Mouse (Mus musculus): Measurements from ENCODE around the gene Usp16. TPM values are rescaled to one million over a fixed set of nuclear protein-coding genes. Genes with fewer than 3 reads are reported as not detected.

The Usp16 gene
- 70.9 and 72.4 TPM in 2 replicates for total RNA-seq (2021)
- long read RNA-seq, transcript Usp16-201 (18 exons, 3,205 nt), result major isoform, 14 of 38 reads
- long read RNA-seq, partial matches to known transcripts, result 9 of 38 reads
- long read RNA-seq, other reads (novel, unspliced or antisense), result 14 of 38 reads

DNA sequence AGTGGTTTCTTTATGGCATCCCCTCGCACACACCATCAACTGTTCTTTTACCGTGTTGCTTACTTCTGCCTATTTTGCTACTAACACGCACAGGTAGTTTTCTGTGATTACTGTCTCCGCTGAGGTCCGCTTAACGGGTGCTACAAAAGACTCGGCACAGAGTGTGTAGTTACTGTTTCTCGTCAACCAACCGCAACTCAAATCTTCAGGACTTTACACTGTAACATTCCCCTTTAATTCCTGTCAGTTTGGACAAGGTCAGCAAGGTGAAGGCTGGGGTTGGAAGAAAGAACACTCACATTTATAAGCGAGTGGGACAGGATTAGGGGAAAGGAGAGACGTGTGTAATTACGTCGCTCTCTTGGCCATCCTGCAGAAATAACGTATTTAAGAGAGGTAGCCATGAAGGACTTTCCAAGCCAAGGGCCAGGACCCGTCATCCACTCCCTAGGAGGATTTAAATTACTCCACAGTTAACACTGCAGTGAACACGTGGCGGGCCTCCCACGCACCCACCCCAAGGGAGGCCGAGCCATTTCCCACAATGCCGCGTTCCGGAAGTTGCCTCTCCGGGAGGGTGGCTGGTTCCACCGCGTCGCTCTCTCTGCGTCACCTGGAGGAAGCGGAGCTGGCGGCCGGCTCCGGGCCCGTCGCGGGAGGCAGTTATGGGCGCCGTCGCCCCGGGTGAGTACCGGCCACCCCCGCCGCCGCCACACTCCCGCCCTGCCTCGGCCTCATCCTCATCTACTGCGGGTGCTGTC lies at the start of gene Usp16:
Gene Usp16, plus strand, starts transcription at position 285 of the 761 bp plus-strand sequence.
- peak; percentile 95 for DNase-seq

DNA sequence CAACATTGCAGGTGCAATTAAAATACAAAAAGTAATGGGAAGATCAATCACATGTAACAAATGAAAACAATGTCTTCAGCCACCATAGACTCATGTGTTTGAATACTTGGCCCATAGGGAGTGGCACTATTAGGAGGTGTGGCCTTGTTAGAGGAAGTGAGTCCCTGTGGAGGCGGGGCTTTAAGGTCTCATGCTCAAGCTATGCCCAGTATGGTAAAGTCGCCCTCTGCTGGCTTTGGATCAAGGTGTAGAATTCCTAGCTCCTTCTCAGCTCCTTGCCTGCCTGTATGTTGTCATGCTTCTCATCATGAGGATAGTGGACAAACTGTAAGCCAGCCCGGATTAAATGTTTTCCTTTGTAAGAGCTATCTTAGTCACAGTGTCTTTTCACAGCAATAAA lies 49.5 kb upstream of the Usp16 start:
- no peak for DNase-seq

DNA sequence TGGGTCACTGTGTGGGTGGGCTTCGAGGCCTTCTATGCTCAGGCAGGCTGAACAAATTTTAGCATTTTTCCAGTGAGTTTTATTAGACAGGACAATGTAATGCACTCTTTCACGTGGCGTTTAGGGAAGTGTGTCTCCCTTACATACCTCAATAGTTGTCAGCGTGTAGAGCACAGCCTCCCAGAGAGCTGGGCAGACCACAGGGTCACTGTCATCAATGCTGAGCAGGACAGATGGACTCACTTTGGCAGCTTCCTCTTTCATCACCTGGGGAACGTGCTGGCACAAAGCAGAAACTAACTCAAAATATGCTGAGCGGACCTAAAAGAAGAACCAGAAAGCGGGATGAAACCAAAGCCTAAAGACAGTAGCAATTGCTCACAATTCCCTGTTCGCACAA lies 33.8 kb upstream of the Usp16 start:
- DNase-seq, result no peak

DNA sequence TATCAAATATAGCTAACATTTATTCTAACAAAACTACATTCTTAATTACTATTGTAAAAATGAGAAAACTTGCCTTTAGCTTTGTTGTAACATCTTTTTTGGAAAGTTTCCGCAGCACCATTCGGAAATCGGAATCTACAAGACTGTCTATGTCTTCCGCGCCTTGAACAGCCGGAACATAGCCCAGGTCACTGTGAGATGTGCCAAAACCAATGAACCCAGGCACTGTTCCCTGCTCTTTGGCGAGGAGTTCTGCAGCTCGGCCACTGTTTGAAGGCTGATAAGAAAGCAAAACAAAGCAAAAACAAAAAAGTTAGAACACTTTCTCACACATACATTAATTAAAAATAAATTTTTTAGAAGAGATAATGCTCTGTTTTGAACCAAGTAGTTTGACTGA lies 27.0 kb upstream of the Usp16 start:
- DNase-seq, result no peak

DNA sequence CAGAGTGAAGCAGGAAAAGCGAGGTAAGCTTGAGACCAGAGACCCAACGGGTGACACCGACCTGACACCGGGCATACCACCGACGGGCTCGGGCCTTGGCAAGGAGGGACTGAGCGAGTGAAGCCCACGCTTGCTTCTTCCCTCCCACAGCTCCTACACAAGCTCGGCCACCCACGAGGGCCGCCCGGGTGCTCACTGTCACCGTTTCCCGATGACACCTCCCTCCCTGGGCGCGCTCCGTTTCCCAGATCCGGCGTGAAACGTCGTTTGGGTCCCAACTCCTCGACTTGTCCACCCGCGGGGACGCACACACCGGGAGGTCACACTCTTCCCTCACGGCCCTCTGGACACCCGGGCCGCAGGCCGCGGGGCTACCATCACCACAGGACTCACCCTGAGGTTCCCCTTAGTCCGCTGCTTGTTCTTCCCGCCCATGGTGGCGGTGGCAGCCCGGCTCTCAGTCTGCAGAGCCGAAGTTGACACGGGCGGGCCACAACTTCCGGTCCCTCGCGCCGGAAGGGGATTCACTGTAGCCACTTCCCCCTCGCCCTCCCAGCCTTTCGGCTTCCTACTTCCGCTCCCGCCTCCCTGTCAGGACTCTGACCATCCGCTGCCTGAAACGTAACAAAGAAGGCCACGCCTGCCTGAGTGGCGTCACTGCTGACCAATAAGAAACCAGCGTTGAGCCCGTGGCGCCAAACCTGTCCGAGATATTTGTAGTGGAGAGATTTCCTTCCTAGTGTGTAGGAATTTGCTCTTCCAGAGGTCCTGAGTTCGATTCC lies 22.3 kb upstream of the Usp16 start, which contains the start of gene Ltn1:
Gene Ltn1, minus strand, starts transcription at position 580 of the 782 bp plus-strand sequence.
- DNase-seq, result peak; percentile 96

DNA sequence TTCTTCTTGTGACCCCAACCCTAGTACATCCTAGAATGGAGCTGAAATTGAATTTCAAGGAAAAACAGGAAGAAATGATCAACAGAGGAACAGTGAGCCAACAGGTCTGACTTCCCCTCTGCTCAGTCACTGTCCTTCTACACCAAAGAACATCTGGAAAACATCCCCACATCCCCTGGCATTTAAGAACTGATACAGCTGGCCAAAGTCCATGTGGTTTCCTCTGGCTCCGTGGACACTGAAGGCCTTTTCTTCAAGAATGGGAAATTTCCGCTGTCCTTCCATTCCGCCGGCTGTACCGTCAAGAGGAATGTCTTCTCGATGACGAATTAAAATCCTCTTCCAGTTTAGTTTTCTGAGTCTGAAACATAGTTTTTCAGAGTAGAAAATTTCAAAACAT lies 20.2 kb upstream of the Usp16 start:
- DNase-seq, result no peak

DNA sequence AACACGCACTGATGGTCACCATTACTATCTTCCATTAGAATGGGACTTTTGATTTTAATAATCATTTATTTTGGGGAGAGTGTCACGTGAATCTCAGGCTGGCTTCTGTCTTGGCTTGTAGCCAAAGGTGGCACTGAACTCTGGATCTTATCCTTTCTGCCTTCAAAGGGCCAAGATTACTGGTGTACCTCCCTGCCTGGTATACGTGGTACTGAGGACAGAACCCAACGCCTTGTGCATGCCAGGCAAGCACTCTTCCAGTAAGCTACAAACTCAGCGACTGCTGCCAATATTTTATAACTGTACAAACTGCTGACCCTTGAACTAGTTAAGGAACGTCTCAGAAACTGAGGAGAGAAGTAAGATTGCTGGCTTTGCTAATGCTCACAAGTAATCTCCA lies 19.6 kb upstream of the Usp16 start:
- no peak for DNase-seq

DNA sequence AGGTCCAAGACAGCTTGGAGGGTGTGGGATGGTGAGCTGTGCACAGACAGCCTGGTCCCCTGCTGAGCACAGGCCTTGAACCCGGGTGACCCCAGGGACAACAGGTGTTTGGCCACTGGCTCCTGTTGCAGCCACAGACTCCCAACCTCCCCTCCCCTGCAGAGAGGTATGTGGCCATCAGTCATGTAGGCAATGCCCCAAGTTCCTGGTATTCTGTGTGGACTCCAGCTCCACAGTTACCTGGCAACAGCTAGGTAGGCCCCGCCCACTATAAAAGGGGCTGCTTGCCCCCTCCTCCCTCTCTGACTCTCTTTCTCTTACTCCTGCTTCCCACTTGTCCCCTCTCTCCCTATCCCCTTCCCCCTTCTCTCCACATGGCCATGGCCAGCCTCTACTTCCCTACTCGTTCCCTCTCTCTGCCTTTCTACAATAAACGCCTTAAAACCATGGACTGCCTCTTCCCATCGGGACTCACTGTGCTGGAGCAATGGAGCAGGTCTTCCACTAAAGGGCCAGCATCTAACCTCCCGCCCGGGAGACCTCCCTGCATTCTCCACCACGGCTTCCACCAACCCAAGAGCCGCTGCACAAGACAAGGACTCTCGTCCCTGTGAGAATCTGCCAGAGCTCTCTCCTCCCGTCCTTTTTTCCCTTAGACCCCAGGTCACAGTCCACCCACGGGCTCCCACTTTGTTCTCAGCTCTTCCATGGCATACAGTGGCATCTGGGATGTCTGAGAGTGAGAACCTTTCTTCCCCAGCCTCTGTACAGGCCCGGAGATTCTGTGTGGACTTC lies 18.9 kb upstream of the Usp16 start:
- DNase-seq, result no peak

DNA sequence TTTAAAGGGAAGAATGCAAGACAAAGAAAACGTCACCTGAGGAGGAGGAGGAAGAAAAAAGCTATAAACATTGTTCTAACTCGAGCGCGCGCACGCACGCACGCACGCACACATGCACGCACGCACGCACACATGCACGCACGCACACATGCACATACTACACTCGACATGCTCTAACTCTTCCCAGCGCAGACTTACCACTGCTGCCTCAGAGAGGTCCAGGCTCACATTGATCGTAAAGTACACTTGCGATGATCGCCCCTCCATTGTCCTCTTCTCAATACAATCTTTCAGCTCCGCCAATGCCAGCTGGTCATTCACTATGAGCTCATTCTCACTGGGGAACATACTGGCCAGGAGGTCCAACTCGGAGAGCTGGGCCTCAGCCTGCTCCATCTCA lies 17.4 kb upstream of the Usp16 start:
- DNase-seq, result no peak

DNA sequence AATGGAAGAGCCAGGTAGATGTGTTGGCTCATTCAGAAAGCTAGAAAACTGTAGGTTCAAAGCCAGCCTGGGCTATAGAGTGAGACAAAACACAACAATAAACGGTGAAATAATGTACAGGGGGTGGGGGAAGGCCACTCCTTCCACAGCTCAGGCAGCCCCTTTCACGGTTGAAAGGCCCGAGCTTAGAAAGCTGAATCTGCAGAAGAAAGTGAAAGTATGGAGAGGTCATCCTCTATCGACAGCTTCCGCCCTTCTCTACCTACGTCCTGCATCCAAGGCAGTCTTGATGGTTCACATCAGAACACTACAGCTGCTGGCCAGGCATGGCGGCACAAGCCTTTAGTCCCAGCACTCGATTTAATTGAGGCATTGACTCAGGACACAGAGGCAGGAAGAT lies 15.8 kb upstream of the Usp16 start:
- DNase-seq, result no peak

DNA sequence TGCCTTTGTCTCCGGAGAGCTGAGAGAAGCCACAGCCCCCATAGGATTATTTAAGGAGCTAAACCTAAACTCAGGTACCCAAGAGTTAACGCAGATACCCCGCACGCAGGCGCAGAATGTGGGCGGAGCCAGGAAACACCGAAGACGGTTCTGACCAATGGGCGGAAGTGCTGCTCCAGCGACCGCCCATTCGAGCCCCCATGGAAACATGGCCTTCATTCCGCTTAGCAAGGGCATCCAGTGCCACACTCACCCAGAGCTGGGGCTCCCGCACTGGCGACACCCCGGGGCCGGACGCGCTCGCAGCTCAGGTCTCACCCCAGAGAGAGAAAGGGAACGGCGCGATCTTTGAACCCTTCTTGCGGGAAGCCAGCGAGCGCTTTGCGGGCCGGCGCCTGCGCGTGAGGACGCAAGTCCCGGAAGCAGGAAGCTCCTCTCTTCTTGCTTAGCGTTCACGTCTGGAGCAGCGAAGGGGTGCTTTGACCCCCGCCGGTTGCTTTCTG lies 14.3 kb upstream of the Usp16 start, which contains the start of gene Rwdd2b:
Gene Rwdd2b, minus strand, starts transcription at position 390 of the 503 bp plus-strand sequence.
- peak; percentile 93 for DNase-seq

DNA sequence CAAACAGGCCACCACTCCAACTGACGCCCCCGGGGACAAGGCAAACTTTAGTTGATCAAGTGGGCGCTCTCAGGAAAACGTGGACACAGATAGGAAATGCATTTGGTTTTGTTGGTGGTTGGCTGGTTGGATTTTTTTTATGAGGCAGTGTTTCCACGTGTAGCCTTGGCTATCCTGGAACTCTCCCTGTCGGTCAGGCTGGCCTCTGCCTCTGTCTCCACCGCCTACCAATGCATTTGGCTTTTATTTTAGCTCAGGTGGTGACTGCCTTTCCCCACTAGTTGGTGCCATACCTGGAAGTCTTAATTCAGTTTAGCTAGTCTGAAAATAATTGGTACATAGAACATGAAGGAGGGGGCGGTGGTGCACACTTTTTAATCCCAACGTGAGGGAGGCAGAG lies 13.4 kb upstream of the Usp16 start:
- no peak for DNase-seq

DNA sequence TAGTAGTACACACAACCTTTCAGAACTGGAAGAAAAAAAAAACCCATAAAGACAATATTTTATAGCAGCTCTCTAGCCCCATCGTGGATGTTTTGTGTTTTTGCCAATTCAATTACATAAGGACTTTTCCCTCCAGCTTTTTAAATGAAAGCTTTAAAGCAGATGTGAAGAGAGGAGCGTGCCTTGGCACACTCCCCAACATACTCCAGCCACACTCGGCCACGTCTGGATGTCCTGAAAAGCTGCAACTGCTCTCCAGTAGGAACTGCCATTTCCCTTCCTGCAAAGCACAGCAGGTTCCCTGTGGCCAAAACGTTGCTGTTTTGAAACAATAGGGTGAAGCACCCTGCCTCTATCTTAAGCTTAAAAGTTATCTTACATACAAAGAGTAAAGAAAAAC lies 12.2 kb upstream of the Usp16 start:
- no peak for DNase-seq

DNA sequence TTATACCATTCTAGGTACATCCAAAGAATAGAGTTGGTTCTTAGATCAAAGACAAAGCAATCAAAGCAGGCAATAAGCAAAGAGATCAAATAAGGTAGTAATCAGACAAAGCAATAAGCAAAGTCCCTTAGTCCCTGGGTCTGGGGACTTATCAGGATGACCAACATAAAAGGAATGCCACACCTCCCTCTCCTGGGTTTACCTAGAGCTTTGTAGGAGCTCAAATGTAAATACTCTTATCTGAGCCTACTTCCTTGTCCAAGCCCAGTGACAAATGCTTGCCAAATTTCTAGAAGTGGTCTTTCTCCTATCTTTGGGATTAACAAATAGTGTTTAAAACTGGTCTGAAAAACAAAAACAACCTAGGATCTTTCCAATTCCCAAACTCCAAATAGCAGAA lies 11.3 kb upstream of the Usp16 start:
- no peak for DNase-seq

DNA sequence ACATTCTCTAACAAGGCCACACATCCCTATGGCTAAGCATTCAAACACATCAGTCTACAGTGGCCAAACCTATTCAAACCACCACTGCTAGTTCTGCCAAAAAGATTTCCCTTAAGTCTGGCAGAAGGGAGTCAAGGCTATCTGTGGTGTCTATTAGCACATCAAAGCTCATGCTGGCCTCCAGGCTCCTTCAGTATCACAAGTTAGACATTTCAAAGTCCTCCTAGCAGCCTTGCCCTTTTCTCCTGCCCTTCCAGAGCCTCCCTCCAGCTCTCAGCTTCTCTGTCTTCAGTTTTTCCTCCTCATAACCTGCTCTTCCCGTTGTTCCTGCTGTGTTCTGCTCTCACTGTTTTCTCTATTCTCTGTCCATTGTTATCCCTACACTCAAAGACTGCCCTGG lies 10.4 kb upstream of the Usp16 start:
- DNase-seq, result no peak

DNA sequence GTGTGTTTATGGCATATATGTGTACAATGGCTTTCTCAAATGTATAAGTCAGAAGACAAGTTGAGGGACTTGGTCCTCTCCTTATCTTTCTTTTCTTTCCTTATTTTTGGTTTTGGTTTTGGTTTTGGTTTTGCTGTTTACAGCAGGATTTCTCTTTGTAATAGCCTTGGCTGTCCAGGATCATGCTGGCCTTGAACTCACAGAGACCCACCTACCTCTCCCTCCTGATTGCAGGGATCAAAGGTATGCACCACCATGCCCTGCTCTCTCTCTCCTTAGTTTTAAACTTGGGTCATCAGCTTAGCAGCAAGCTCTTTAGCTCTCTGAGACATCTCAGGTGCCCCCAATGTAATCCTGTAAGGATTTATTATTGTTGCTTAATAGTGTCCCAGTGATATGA lies 9.4 kb upstream of the Usp16 start:
- no peak for DNase-seq

DNA sequence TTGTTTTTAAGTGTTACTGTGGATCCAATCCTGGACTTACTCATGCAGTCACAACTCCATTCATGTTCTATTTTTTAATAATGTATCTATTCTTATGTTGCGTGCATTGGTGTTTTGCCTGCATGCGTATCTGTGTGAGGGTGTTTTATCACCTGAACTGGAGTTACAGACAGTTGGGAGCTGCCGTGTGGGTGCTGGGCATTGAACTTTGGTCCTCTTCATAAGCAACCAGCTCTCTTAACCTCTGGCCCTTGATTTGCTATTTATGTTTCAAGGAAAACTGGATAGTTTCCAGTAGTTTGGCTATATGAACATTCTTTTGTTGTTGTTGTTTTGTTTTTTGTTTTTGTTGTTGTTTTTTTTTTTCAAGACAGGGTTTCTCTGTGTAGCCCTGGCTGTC lies 9.0 kb upstream of the Usp16 start:
- no peak for DNase-seq

DNA sequence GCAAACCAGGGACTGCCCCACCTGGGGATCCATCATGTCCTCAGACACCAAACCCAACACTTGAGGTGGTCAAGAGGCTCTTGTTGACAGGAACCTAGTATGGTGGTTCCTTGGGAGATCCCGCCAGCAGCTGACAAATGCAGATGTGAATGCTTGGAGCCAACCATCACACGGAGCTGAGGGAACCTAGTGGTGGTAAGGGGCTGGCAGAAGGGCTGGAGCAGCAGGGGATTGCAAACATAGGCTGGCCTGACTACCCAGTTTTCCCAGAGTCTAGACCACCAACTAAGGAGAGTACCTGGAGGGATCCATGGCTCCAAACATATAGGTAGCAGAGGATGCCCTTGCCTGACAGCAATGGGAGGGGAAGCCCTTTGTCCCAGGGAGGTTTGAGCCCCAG lies 1.3 kb upstream of the Usp16 start:
- DNase-seq, result no peak

DNA sequence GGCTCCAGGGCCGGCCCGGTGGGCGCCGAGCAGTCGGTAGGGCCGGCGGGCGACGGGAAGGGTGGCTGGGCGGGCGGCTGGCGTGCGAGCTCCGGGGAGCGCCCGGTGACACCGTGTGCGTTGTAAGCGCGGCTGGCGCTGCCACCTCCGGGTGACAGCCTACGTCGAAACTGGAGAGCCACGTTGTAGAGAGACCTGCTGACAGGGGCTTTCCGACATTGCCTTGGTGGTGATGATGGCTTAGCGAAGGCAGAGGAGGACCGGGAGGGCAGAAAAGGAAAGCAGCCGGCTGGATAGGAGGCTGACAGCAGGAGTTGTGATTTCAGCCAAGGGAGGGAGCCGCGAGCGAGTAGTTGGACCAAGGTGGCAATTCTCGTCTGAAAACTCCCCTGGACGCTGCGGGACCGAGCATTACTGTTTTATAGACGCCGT lies 693 bp downstream of the Usp16 start:
- no peak for DNase-seq

DNA sequence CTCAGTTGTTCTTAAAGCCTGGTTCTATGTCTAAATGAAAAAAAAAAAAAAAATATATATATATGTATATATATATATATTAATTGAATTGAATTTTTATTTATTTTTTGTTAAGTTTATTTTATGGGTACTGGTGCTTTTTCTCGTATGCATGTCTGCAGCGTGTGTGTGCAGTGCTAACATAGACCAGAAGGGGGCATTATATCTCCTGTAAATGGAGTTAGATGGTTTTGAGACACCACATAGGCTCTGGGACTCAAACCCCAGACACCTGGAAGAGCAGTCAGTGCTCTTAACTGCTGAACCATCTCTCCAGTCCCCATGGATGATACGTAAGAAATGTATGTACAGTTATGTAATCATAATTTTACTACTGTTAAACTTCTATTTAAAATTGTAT lies 4.2 kb downstream of the Usp16 start:
- DNase-seq, result no peak

DNA sequence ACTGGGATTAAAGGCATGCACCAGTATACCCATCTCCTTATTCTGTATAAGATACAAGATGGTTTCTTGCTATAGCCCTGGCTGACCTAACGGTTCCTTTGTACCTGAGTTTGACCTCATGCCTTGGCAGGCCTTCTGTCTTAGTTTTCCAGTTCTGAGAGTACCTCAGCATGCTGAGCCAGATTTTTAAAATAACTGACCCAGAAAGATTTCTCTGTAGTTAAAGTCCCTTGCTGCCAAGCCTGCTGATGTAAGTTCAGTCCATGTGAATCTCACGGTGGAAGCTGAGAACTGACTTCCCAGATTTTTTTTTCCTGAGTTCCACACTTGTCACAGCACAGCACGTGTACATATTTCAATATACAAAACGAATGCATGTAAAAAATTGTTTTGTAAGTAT lies 16.1 kb downstream of the Usp16 start:
- DNase-seq, result no peak

DNA sequence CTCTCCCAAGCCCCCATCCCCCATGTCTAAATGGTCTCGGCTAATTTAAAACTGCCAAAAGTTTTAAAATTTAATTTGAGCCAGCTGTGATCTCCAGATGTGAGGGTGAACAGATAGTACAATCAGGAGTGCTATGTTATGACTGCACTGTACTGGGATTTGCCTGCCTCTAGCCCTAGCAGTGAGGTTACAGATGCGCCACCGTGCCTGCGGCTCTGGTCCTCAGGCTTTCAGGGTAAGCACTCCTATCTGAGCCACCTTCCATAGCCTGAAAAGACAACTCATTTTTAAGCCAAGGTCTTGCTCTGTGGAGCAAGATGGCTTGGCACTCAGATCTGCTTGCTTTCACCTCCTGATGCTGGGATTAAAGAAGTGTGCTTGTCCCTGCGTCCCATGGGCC lies 29.9 kb downstream of the Usp16 start:
- no peak for DNase-seq

Measured in adrenal gland, postnatal 25 days (tissue).